Mouse (Mus musculus): ENCODE results near the gene Cd244a. TPM values are rescaled to one million over a fixed set of nuclear protein-coding genes. Genes with fewer than 3 reads are reported as not detected.

The Cd244a gene
- polyA plus RNA-seq, 1 experiment from 2014 or later = 0.08 TPM

- no peak overlapping the region for H3K27ac ChIP-seq
- no peak overlapping the region for H3K4me3 ChIP-seq (replicated peaks; ENCODE audit: low read depth, low read length)
- H3K4me1 ChIP-seq (replicated peaks; ENCODE audit: insufficient read depth, low read length) = no peaks in the 10 kb centered on the region
- no peaks in the 10 kb centered on the region for H3K27me3 ChIP-seq (ENCODE audit: insufficient read depth, low read length)
- H3K9me3 ChIP-seq (replicated peaks; ENCODE audit: low read length) = no peaks in the 10 kb centered on the region
- DNase-seq (ENCODE audit: low spot score) = no peak
- ATAC-seq (replicated peaks; ENCODE audit: low FRiP score, low read depth) = no peak
- WGBS = 77% methylated on average over 8 of the region's 8 CpGs
- H3K4me2 ChIP-seq (ENCODE audit: low read length) = no peak overlapping the region
- TF ChIP-seq CTCF (IDR thresholded peaks at IDR 0.05; ENCODE audit: low read depth) = no peak
- H3K36me3 ChIP-seq (ENCODE audit: insufficient read depth, low read length) = no peaks in the 10 kb centered on the region
- H3K9ac ChIP-seq (ENCODE audit: low read depth, low read length) = no peak overlapping the region
These were observed 78.1 kb downstream of the Cd244a start for GRCm38 (mm10) chr1:171637101-171637500.

GRCm38 (mm10) chr1:171638686-171639085, 79.7 kb downstream of the Cd244a start:
- no peak overlapping the region for H3K4me3 ChIP-seq (replicated peaks; ENCODE audit: low read depth, low read length)

GRCm38 (mm10) chr1:171640796-171641195, 81.8 kb downstream of the Cd244a start:
- Histone ChIP-seq H3K9me3 (replicated peaks; ENCODE audit: low read length) (no peaks in the 10 kb centered on the region), H3K4me1 (replicated peaks; ENCODE audit: insufficient read depth, low read length) (no peaks in the 10 kb centered on the region), H3K27me3 (ENCODE audit: insufficient read depth, low read length) (no peaks in the 10 kb centered on the region), H3K27ac (no peak overlapping the region), H3K4me2 (ENCODE audit: low read length) (no peak overlapping the region), H3K4me3 (replicated peaks; ENCODE audit: low read depth, low read length) (no peak overlapping the region), H3K9ac (ENCODE audit: low read depth, low read length) (no peak overlapping the region), H3K36me3 (ENCODE audit: insufficient read depth, low read length) (no peaks in the 10 kb centered on the region)
- TF ChIP-seq CTCF (IDR thresholded peaks at IDR 0.05; ENCODE audit: low read depth) = no peak
- no peak for ATAC-seq (replicated peaks; ENCODE audit: low FRiP score, low read depth)
- no peak for DNase-seq (ENCODE audit: low spot score)
- WGBS = 92% methylated on average over 6 of the region's 6 CpGs

More at GRCm38 (mm10) chr1:171638686-171639085, 79.7 kb downstream of the Cd244a start:
- Histone ChIP-seq H3K27ac (no peak overlapping the region), H3K9me3 (replicated peaks; ENCODE audit: low read length) (no peaks in the 10 kb centered on the region), H3K36me3 (ENCODE audit: insufficient read depth, low read length) (no peaks in the 10 kb centered on the region), H3K27me3 (ENCODE audit: insufficient read depth, low read length) (no peaks in the 10 kb centered on the region), H3K4me1 (replicated peaks; ENCODE audit: insufficient read depth, low read length) (no peaks in the 10 kb centered on the region), H3K9ac (ENCODE audit: low read depth, low read length) (no peak overlapping the region), H3K4me2 (ENCODE audit: low read length) (no peak overlapping the region)
- no peak for TF ChIP-seq CTCF (IDR thresholded peaks at IDR 0.05; ENCODE audit: low read depth)
- WGBS = 63% methylated on average over 2 of the region's 2 CpGs
- ATAC-seq (replicated peaks; ENCODE audit: low FRiP score, low read depth) (no peak), DNase-seq (ENCODE audit: low spot score) (no peak)

GRCm38 (mm10) chr1:171643612-171644011, 84.6 kb downstream of the Cd244a start:
- Histone ChIP-seq H3K4me2 (ENCODE audit: low read length) (no peak overlapping the region), H3K4me3 (replicated peaks; ENCODE audit: low read depth, low read length) (no peak overlapping the region), H3K36me3 (ENCODE audit: insufficient read depth, low read length) (no peaks in the 10 kb centered on the region), H3K27me3 (ENCODE audit: insufficient read depth, low read length) (no peaks in the 10 kb centered on the region), H3K27ac (no peak overlapping the region), H3K4me1 (replicated peaks; ENCODE audit: insufficient read depth, low read length) (no peaks in the 10 kb centered on the region), H3K9me3 (replicated peaks; ENCODE audit: low read length) (no peaks in the 10 kb centered on the region), H3K9ac (ENCODE audit: low read depth, low read length) (no peak overlapping the region)
- 76% methylated on average over 7 of the region's 7 CpGs for WGBS
- ATAC-seq (replicated peaks; ENCODE audit: low FRiP score, low read depth) = no peak
- no peak for DNase-seq (ENCODE audit: low spot score)
- TF ChIP-seq CTCF (IDR thresholded peaks at IDR 0.05; ENCODE audit: low read depth) = no peak

- DNase-seq (ENCODE audit: low spot score) (no peak), ATAC-seq (replicated peaks; ENCODE audit: low FRiP score, low read depth) (no peak)
- Histone ChIP-seq H3K4me3 (replicated peaks; ENCODE audit: low read depth, low read length) (no peak overlapping the region), H3K4me2 (ENCODE audit: low read length) (no peak overlapping the region), H3K9me3 (replicated peaks; ENCODE audit: low read length) (no peaks in the 10 kb centered on the region), H3K4me1 (replicated peaks; ENCODE audit: insufficient read depth, low read length) (no peaks in the 10 kb centered on the region), H3K36me3 (ENCODE audit: insufficient read depth, low read length) (no peaks in the 10 kb centered on the region), H3K27ac (no peak overlapping the region), H3K27me3 (ENCODE audit: insufficient read depth, low read length) (no peaks in the 10 kb centered on the region), H3K9ac (ENCODE audit: low read depth, low read length) (no peak overlapping the region)
- WGBS = 62% methylated on average over 5 of the region's 5 CpGs
- no peak for TF ChIP-seq CTCF (IDR thresholded peaks at IDR 0.05; ENCODE audit: low read depth)
These were observed 87.5 kb downstream of the Cd244a start for GRCm38 (mm10) chr1:171646429-171646940.

- Histone ChIP-seq H3K4me3 (replicated peaks; ENCODE audit: low read depth, low read length) (no peak overlapping the region), H3K36me3 (ENCODE audit: insufficient read depth, low read length) (no peaks in the 10 kb centered on the region), H3K9ac (ENCODE audit: low read depth, low read length) (no peak overlapping the region), H3K4me2 (ENCODE audit: low read length) (no peak overlapping the region), H3K9me3 (replicated peaks; ENCODE audit: low read length) (no peaks in the 10 kb centered on the region), H3K27ac (no peak overlapping the region), H3K27me3 (ENCODE audit: insufficient read depth, low read length) (no peaks in the 10 kb centered on the region), H3K4me1 (replicated peaks; ENCODE audit: insufficient read depth, low read length) (no peaks in the 10 kb centered on the region)
- TF ChIP-seq CTCF (IDR thresholded peaks at IDR 0.05; ENCODE audit: low read depth) = no peak
- no peak for DNase-seq (ENCODE audit: low spot score)
- WGBS = 86% methylated on average over 5 of the region's 5 CpGs
- ATAC-seq (replicated peaks; ENCODE audit: low FRiP score, low read depth) = no peak
These were observed 88.7 kb downstream of the Cd244a start for GRCm38 (mm10) chr1:171647716-171648115.

GRCm38 (mm10) chr1:171648840-171649239, 89.8 kb downstream of the Cd244a start:
- no peak for TF ChIP-seq CTCF (IDR thresholded peaks at IDR 0.05; ENCODE audit: low read depth)
- ATAC-seq (replicated peaks; ENCODE audit: low FRiP score, low read depth) (no peak), DNase-seq (ENCODE audit: low spot score) (no peak)
- Histone ChIP-seq H3K9ac (ENCODE audit: low read depth, low read length) (no peak overlapping the region), H3K4me3 (replicated peaks; ENCODE audit: low read depth, low read length) (no peak overlapping the region), H3K27ac (no peak overlapping the region), H3K36me3 (ENCODE audit: insufficient read depth, low read length) (no peaks in the 10 kb centered on the region), H3K4me2 (ENCODE audit: low read length) (no peak overlapping the region), H3K9me3 (replicated peaks; ENCODE audit: low read length) (no peaks in the 10 kb centered on the region), H3K27me3 (ENCODE audit: insufficient read depth, low read length) (no peaks in the 10 kb centered on the region), H3K4me1 (replicated peaks; ENCODE audit: insufficient read depth, low read length) (no peaks in the 10 kb centered on the region)
- 77% methylated on average over 8 of the region's 8 CpGs for WGBS
